Mouse (Mus musculus): ENCODE data around the gene Btbd9.

DNA sequence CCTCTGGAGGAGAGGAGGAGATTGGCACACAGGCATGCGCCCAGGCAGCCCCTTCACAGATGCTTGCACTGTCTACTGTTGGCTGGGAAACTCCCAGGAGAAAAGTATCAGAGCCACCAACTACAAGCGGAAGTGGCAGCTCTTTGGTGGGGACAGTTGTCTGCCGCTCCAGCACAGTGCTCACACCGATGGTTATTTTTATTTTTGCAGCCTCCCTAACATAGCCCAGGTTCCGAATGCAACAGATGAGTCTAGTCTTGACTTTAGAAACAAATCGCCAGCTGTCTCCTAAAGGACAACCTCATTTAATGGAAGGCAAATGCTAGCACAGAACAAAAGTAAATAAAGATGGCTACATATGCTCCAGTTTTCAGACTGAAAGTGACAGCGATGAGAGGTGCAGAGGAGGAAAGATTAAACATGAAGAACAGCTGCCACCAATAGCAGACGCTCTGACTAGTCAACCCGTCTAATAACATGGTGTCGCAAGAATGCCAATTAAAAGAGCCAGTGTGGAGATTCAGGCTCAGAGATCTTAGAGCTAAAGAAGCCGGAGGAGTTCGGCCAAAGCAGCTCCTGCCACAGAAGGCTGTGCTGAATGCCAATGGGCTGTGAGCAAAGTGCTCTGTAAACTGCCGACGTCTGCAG is 108.6 kb downstream of the Btbd9 start:
- TF ChIP-seq CTCF (IDR thresholded peaks at IDR 0.05; ENCODE audit: control insufficient read depth, insufficient read depth, low read length) (no peak), POLR2A (IDR thresholded peaks at IDR 0.05; ENCODE audit: borderline replicate concordance, control insufficient read depth, low read depth, low read length) (no peak)
